Mouse (Mus musculus): ENCODE results near the gene Mrtfa.

- TF ChIP-seq CTCF (IDR thresholded peaks at IDR 0.05; ENCODE audit: low read depth, low read length) (no peak), POLR2A (IDR thresholded peaks at IDR 0.05; ENCODE audit: insufficient read depth, low read length) (no peak)
These were observed 35.2 kb upstream of the Mrtfa start for GRCm38 (mm10) chr15:81225732-81226131.

All from ES-Bruce4 (cell line).